Mouse (Mus musculus) common myeloid progenitor, adult 5-6 weeks (primary cell): ENCODE data around the gene Gpsm3. TPM values are rescaled to one million over a fixed set of nuclear protein-coding genes. Genes with fewer than 3 reads are reported as not detected.

Experiments used
- ATAC-seq: replicated peaks from 2 replicates; pipeline ENCODE4 v1.8.0; 2016; ENCODE audit warnings: low read depth, mild to moderate bottlenecking, moderate TSS enrichment, inconsistent platforms; ENCODE audit not compliant: poor library complexity, severe bottlenecking
- total RNA-seq: library from RNA; stranded (forward); fragments of 200-1000, 187-1606 nt; gene quantifications from 2 replicates; pipeline ENCODE4 v1.2.3, GENCODE M21; 2017

Gene Gpsm3
- total RNA-seq, 1 experiment from 2014 or later, result 22.4 TPM

DNA sequence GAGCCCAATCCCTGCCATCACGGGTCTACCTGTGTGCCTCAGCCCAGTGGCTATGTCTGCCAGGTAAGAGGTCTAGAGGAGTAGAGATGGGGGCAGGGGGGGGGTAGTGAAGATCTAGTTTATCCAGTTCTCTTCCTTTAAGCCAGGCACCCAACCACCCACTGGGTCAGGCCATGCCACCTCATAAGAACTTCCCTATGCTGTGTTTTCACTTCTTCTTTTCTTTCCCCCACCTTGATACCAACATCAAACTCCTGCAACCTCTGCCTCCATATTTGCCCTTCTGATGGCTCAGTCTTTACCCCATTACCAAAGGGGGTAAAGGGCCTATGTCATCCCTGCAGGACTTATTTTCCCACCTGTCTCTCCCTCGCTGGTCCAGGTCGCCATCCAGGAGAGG lies 11.5 kb upstream of the Gpsm3 start:
- ATAC-seq, result 0 out of 2 replicates have a peak, but pooled peaks have one; percentile 19

DNA sequence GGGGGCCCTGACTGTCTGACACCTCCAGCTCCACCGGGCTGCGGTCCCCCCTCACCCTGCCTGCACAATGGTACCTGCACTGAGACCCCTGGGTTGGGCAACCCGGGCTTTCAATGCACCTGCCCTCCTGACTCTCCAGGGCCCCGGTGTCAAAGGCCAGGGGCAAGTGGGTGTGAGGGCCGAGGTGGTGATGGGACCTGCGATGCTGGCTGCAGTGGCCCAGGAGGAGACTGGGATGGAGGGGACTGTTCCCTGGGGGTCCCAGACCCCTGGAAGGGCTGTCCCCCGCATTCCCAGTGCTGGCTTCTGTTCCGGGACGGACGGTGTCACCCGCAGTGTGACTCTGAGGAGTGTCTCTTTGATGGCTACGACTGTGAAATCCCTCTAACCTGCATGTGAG lies 7.1 kb upstream of the Gpsm3 start:
- ATAC-seq, result no peak

DNA sequence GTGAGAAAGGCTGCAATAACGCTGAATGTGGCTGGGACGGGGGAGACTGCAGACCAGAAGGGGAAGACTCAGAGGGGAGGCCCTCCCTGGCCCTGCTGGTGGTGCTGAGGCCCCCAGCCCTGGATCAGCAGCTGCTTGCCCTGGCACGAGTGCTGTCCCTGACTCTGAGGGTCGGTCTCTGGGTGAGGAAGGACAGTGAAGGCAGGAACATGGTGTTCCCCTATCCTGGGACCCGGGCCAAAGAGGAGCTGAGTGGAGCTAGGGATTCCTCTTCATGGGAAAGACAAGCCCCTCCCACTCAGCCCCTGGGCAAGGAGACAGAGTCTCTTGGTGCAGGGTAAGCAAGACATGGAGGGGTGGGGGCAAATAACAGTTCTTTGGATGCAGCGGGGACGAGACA lies 6.2 kb upstream of the Gpsm3 start:
- no peak for ATAC-seq

DNA sequence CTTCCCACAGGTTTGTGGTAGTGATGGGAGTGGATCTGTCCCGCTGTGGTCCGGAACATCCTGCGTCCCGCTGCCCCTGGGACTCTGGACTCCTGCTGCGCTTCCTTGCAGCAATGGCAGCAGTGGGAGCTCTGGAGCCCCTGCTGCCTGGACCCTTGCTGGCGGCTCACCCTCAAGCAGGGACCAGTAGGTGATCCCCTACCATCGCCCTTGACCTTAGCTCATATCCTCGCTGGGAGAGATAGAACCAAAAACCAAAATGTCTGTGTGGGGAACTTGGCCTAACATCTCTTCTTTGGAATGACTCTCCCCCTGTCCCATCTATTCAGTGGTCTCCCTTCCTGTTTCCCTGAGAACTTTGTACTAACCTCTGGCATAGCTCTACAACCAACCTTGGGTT lies 5.8 kb upstream of the Gpsm3 start:
- ATAC-seq, result no peak

DNA sequence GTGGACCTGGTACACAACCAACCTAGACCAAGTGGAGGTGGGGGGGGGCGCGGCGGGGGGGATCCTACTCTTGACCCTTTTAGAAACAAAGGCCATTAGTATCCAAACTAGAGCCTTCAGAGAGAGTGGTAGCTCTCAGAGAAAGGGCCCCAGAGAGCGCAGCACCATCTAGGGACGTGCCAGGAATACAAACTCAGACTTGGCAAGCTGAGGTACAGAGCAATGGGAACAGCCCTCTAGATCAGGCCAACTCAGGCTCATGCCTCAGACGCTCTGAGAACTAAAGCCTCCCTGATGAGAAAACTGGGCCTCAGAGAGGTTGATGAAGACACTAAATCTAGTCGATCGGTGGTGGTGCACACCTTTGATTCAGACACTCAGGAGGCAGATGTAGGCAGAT lies 4.5 kb upstream of the Gpsm3 start:
- no peak for ATAC-seq

DNA sequence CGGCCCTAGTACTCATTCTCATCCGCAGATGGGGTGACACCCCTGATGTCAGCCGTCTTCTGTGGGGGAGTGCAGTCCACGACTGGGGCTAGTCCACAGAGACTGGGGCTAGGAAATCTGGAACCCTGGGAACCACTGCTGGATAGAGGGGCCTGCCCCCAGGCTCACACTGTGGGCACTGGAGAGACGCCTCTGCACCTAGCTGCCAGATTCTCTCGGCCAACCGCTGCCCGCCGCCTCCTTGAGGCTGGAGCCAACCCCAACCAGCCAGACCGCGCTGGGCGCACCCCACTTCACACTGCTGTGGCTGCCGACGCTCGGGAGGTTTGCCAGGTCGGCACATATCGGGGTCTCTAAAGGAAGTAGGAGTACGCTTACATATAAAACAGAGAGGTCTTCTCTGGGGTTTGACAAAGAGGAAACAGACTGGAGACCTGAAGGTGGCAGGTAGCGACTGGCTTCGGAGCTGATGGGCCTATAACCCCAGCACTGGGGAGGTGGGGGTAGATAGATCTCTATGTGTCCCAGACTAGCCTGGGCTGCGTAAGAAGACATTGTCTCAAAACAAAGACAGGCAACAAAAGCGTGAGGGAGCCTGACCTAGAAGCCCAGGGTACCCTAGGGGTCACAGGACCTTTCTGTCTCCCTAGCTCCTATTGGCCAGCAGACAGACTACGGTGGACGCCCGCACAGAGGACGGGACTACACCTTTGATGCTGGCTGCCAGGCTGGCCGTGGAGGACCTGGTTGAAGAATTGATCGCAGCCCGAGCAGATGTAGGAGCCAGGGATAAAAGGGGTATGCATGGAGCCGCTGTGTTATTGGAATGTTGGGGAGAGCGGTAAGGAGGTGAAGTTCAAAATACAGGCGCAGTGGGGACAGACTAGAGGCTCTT lies 3.5 kb upstream of the Gpsm3 start:
- no peak for ATAC-seq

DNA sequence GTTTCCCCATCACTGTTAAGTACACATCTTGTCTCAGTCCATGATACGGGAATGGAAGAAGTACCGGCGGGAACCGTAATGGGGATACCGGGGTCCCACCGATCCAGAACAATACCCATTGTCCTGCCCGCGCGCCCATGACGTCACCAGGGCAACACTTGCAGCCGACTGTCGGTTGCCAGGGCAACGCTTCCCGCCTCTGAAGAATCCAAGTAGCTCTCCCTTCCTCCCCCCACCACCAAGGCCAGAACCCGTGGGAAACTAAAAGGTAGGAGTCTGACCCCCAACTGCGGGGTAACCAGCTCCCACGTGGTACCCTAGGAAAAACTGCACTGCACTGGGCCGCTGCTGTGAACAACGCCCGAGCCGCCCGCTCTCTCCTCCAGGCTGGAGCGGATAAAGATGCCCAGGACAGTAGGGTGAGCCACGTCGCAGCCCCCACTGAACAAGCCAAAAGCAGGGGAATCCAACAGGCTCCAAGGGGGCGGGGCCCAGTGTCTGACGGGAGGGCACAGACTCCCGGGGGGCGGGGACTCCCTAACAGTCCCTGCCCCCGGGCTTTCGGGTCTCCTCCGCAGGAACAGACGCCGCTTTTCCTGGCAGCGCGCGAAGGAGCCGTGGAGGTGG lies 2.7 kb upstream of the Gpsm3 start:
- ATAC-seq, result peak; percentile 53

DNA sequence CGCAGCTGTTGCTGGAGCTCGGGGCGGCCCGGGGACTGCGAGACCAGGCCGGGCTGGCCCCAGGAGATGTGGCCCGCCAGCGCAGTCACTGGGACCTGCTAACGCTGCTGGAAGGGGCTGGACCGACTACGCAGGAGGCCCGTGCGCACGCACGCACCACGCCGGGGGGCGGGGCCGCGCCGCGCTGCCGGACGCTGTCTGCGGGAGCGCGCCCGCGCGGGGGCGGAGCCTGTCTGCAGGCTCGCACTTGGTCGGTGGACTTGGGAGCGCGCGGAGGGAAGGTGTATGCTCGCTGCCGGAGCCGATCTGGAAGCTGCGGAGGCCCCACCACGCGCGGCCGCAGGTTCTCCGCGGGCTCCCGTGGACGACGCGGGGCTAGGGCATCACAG lies 2.2 kb upstream of the Gpsm3 start:
- ATAC-seq, result peak; percentile 57

DNA sequence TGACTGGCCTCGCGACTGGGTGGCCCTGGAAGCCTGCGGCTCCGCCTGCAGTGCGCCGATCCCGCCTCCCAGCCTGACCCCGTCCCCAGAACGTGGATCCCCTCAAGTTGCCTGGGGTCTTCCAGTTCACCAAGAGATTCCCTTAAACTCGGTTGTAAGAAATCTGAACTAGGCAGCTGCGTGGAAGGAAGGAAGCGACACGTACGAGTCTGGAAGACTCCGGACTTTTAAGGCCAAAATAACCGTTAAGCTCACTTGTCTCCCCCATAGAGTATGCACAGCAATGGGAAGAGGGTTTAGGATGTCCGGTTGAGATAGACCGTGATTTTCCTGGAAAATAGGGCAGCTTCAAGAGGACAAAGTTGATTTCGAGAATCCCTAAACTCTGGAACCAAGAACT lies 1.8 kb upstream of the Gpsm3 start:
- no peak for ATAC-seq

DNA sequence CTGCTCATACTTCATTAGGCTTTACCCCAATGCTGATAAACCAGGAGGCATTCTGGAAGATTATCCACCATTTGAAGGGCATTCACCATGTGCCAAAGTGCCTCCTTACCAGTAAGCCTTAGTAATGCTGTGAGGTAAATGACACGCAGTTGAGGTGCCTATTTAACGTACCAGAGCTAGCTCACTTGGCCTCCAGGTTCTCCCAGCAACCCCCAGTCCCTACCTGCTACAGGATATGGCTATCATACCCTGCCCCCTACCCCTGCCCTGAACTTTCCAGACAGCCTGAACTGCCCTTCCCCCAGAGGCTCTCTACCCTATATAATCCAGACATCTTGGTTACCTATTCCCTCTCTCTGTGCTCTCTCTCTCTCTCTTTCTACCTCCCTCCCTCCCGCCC lies 839 bp upstream of the Gpsm3 start:
- no peak for ATAC-seq

DNA sequence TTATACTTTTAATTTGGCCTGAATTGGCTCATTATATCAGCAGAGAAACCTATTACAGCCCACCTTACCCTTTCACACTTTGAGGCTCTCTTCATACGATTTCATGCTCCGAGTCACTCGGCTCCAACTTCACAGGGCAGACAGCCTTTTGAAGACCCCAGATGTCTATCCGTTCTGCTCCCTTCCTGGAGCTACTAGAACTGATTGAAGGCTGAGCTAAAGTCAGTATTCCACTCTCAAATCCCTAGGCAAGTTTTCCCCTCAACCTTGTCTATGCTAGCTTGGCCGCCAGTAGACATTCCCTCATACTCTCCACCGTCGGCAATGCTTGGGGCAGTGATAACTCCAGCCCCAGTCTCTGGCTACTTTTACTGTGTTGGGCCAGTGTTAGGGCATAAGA lies 400 bp upstream of the Gpsm3 start:
- ATAC-seq, result no peak

DNA sequence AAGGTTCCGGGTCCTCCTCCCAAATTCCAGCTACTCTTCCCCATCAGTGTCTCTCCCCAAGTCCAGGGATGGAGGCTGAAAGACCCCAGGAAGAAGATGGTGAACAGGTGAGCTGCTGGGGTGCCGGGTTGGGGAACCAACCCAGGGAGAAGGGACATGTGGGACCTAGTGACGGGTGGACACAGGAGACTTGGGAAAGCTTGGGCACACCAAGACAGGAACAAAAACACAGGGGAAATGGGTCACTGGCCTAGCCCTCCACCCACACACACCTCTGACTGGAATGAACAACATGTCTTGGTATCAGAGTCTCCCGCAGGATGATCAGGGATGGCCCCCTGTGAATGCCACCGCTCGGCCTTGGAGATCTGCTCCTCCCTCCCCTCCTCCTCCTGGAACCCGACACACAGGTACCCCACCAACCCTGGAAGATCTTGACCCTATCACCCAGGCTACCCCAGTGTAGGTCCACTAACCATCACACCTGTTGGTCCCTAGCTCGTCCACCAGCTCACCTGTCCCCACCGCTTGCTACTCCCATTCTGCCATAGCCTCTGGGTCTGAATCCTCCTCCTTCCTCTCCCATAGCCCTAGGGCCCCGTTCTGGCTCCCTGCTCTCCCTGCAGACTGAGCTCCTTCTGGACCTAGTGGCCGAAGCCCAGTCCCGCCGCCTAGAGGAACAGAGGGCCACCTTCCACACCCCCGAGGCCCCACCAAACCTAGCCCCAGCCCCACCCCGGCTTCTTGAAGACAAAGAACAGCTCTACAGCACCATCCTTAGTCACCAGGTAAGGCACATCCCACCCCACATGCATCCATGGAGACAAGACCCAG lies 765 bp downstream of the Gpsm3 start:
- ATAC-seq, result no peak

DNA sequence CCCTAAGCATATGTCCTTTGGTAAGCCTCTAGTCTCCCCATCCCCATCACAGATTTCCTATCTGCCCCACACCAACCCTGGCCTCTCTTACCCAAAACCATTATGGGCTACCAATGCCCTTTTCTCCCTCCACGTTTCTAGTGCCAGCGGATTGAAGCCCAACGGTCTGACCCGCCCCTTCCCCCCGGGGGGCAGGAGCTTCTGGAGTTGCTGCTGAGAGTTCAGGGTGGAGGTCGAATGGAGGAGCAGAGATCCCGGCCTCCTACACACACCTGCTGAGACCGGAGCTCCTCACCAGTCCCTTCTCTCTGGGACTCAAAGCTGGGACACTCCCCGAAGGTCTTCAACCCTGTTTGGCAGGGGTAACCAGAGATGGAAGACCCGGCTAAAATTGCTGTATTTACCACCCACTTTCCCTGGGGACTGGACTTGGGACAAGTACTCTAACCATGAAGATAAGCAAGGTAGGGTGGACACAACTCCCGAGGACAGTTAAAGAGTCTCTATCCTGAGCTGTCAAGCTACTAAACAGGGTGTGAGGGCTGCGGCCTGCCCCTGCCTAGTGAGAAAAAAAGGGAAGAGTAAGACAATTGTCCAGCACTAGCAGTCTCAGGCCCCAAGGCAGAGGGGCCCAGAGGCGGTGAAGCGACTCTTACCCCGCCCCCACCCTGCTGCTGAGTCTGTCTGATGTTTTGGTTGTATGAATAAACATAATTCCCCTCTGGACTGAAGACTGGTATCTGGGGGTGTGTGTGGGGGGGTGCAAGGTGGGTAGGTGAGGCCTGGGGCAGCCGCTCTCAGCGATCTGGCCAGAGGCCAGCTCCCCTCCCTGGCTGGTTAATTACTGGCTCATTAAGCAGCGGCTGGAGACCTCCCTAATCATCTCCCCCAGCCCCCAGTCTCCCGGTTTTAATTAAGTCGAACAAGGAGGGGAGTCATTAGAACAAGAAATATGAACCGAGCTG lies 1.7 kb downstream of the Gpsm3 start, which contains the start of gene Pbx2:
Pbx2 (plus strand) TSS at position 238 of the 965 bp plus-strand sequence.
- no peak for ATAC-seq

DNA sequence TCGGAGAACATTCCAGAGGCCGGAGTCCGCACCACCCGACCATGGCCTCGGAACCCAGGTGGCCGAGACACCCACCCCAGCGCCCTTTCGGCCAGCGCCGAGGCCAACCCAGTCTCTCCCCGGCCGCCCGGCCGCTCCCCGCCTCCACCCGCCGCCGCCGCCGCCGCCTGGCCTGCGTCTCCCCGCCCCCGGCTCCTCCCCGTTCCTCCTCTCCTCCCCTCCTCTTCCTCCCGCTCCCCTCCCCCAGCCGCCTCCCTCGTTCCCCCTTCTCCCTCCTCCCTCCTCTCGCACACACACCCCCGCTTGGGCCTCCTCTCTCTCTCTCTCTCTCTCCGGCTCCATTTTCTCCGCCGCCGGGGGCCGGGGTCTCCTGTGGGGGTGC lies 2.4 kb downstream of the Gpsm3 start:
- ATAC-seq, result peak; percentile 55

DNA sequence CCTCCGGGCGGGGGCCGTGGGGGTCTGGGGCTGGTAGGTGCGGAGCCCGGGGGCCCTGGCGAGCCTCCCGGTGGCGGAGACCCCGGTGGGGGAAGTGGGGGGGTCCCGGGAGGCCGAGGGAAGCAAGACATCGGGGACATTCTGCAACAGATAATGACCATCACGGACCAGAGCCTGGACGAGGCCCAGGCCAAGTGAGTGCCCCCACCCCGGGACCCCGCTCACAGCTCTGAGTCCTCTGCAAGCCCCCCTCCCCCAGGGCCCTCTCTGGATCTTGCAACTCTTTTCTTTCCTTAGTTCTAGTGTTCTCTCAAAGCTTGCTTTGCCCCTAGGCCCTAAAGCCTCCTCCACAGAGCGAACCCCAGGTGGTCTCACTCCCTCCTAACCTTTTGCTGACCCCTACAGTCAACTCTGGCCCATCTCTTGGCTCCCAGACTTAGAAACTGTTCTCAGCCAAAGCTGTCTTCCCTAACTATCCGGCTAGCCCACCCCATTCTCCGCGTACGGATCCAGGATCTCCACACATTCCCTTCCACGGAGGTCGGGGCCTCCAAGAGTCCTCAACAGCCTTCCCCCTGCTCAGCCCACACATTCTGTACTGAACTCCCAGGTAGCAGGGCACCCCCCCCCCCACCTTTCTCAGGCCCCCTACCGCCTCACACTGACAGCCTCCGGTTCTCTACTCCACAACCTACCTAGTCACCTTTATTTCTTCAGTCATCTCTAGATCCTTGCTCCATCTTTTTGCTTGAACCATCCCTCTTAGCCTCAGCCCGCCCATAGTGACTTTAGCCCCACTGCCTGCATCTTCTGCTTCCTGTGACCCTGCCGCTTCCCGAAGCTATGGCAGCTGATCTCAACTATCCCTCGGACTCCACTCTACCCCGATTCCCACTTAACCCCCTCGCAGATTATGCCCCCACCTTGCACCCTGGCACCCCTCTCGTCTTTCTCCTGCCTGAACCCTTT lies 3.3 kb downstream of the Gpsm3 start:
- no peak for ATAC-seq

DNA sequence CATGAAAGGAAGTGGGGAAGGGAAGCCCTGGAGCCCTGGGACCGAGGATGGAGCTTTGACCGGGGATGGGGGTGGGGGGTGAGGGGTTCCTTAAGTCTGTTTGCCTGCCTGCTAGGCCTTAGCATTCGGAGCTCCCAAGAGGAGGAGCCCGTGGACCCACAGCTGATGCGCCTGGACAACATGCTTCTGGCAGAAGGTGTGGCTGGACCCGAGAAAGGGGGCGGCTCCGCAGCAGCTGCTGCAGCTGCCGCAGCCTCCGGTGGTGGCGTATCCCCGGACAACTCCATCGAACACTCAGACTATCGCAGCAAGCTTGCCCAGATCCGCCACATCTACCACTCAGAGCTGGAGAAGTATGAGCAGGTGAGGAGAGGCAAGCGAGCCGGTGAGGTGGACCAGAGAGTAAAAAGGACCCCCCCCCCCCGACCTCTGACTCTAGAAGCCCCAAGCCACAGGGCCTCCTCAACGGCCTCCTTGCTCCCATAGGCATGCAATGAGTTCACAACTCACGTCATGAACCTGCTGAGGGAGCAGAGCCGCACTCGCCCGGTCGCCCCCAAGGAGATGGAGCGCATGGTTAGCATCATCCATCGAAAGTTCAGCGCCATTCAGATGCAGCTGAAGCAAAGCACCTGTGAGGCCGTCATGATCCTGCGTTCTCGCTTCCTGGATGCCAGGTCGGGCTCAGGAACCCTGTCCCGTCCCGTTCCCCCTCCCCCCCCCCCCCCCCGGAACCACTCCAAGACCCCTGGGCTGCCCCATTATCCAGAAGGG lies 4.3 kb downstream of the Gpsm3 start:
- no peak for ATAC-seq

DNA sequence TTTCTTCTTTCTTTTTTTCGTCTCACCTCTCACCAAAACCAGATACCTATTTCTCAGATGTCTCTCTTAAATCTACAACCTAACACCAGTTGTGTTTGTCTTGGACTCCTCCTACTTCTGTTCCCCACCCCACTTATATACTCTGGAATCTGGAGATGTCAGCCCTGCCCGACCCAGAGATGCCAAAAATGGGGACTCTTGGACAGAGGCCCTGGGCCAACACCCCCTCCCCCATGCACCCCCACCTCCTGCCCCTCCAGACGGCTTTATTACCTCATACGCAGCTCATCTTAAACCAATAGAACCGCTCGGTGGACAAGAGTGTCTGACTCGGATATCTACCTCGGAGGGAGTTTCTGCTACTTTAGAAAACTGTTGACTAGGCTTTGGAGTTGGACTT lies 6.5 kb downstream of the Gpsm3 start:
- ATAC-seq, result no peak

DNA sequence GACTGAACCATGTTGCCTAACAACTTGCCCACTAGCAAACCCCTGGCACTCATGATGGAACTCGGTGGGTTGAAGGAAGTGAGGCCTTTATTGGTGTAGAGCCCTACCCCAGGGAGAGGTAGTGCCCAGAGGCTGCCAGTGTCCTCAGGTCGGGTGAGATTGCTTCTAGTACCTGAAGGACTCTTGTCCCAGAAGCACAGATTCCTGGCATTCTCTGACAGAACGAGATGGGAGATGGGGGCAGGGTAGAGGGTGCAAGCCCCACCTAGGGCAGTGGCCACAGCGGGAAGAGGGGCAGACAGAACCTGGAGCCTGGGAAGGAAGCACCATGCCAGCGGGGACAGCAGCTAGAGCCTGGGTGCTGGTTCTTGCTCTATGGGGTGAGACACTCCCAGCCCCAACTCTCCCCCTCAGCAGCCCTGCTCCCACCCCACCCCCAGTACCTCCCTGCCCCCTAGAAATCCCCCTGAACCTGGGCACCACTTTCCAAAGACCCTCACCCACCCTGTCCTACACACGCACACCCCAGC lies 8.0 kb downstream of the Gpsm3 start, which contains the start of gene Ager:
Ager (plus strand) TSS at position 297 of the 530 bp plus-strand sequence.
- no peak for ATAC-seq
